Mouse (Mus musculus) inflammation-experienced regulatory T-cells (primary cell): ENCODE data around the gene Olfr1489. TPM values are rescaled to one million over a fixed set of nuclear protein-coding genes. Genes with fewer than 3 reads are reported as not detected.

Experiments used
- polyA plus RNA-seq, 2 experiments: library from polyadenylated mRNA; unstranded; fragments of 100-300 nt; shearing (Covaris generic); gene quantifications; one replicate each; pipeline ENCODE4 v1.2.1; 2017

Olfr1489 gene
- polyA plus RNA-seq: under 1 TPM in 1 of 2 experiments, not detected in 1; 0.04 TPM

DNA sequence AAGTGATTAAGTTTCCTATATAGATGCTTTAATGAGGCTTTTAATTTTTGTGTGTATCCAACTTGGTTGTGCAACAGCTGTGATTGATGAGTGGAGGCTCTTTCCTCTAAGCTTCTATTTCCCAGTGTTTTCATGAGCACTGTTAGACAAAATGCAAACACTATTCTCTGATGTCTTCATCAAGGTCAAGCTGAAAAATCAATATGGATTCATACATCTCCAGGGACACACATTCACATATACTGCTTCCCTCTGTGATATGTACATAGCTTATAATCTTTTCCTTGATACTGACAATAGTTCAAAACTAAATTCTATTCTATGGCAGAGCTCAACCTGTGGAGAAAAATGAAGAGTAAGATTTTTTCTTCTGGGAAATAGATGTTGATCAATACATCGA lies at the start of gene Olfr1489:
Gene Olfr1489 (plus strand): TSS at position 301 of the 400 bp plus-strand sequence.

DNA sequence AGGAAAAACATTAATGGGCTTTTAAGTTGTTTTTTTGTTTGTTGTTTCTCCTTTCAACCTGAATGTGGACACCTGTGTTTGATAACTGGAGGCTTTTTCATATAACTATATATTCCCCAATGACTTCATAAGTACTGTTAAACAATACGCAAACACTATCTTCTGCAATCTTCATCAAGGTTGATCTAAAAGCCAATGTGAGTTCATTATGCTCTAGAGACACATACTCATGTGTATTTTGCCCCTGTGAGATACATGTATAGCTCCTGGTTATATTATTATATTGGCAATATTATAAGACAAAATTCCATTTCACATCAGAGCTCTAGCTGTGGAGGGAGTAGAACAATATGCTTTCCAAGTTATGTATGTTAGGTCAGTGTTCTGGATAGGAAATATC lies 48.2 kb upstream of the Olfr1489 start, which contains the start of gene Olfr1484:
Gene Olfr1484 (plus strand): TSS at position 301 of the 400 bp plus-strand sequence.

DNA sequence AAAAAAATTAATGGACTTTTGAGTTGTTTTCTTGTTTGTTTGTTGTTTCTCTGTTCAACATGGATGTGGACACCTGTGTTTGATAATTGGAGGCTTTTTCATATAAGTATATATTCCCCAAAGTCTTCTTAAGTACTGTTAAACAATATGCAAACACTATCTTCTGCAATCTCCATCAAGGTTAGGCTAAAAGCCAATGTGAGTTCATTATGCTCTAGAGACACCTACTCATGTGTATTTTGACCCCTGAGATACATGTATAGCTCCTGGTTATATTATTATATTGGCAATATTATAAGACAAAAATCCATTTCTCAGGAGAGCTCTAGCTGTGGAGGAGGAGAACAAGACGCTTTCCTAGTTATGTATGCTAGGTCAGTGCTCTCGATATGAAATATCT lies 14.3 kb upstream of the Olfr1489 start, which contains the start of gene Olfr1487:
Gene Olfr1487 (plus strand): TSS at position 301 of the 400 bp plus-strand sequence.

DNA sequence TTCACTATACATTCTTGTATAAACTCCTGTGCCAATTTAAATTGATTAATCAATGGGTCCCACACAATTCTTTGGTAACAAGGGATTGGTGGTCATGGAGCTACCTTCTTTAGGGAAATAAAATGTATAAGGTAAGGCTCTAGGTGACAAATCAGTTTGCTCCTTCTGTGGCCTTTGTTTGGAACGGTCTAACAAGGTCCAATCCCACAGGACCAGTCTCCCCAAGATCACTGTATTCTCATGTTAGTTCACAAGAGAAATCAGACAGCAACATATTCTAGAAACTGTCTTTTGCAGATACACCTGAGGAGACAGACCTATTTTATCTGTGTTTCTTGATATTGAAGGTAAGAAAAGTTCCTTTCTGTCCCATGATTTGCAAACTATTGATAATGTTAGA lies 19.4 kb downstream of the Olfr1489 start, which contains the start of gene Olfr1490:
Gene Olfr1490 (plus strand): TSS at position 301 of the 400 bp plus-strand sequence.

Other genes with a start within 250 kb of the Olfr1489 start
- gene Olfr1469, start 223.8 kb upstream of the Olfr1489 start, polyA plus RNA-seq: 1 to 10 TPM in 1 of 2 experiments, under 1 TPM in 1; 0.39 to 1.0 TPM
- 1 to 10 TPM in 1 of 2 experiments, under 1 TPM in 1; 0.13 to 1.2 TPM for gene Olfr1471, start 188.2 kb upstream of the Olfr1489 start, polyA plus RNA-seq
- gene Olfr1472, start 175.5 kb upstream of the Olfr1489 start, polyA plus RNA-seq: not detected
- gene Olfr1474, start 162.1 kb upstream of the Olfr1489 start, polyA plus RNA-seq: 1 to 10 TPM in 1 of 2 experiments, not detected in 1; 1.1 TPM
- gene Olfr1475, start 151.4 kb upstream of the Olfr1489 start, polyA plus RNA-seq: not detected
- gene Olfr1477, start 131.1 kb upstream of the Olfr1489 start, polyA plus RNA-seq: under 1 TPM in 1 of 2 experiments, not detected in 1; 0.53 TPM
- gene Olfr1480, start 103.7 kb upstream of the Olfr1489 start, polyA plus RNA-seq: not detected
- gene Olfr1484, start 48.1 kb upstream of the Olfr1489 start, polyA plus RNA-seq: not detected
- not detected for gene Olfr1487, start 14.2 kb upstream of the Olfr1489 start, polyA plus RNA-seq
- not detected for gene Olfr1490, start 19.5 kb downstream of the Olfr1489 start, polyA plus RNA-seq
- under 1 TPM in 1 of 2 experiments, not detected in 1; 0.49 TPM for gene Olfr1491, start 65.6 kb downstream of the Olfr1489 start, polyA plus RNA-seq
- gene Olfr1493-ps1, start 91.7 kb downstream of the Olfr1489 start, polyA plus RNA-seq: under 1 TPM in 1 of 2 experiments, not detected in 1; 0.14 TPM
- not detected for gene Olfr1494, start 108.1 kb downstream of the Olfr1489 start, polyA plus RNA-seq
- not detected for gene Olfr1495, start 133.0 kb downstream of the Olfr1489 start, polyA plus RNA-seq
- gene Olfr1496, start 146.3 kb downstream of the Olfr1489 start, polyA plus RNA-seq: 1 to 10 TPM in 1 of 2 experiments, not detected in 1; 1.3 TPM
- gene Olfr1497, start 166.6 kb downstream of the Olfr1489 start, polyA plus RNA-seq: not detected
- gene Olfr1499, start 187.8 kb downstream of the Olfr1489 start, polyA plus RNA-seq: not detected
- 1 to 10 TPM in 1 of 2 experiments, not detected in 1; 1.2 TPM for gene Olfr1500, start 198.9 kb downstream of the Olfr1489 start, polyA plus RNA-seq
- under 1 TPM; 0.27 to 0.28 TPM for gene Olfr1501, start 219.1 kb downstream of the Olfr1489 start, polyA plus RNA-seq
- gene Olfr1502, start 230.2 kb downstream of the Olfr1489 start, polyA plus RNA-seq: not detected